Mouse (Mus musculus) central nervous system, embryonic 14 days (tissue): ENCODE results near the gene Cfi. TPM values are rescaled to one million over a fixed set of nuclear protein-coding genes. Genes with fewer than 3 reads are reported as not detected.

ENCODE experiments used
- polyA plus RNA-seq: library from polyadenylated mRNA; depleted of rRNA; stranded (reverse); fragments of >200 nt; gene quantifications from 2 replicates; pipeline ENCODE4 v1.2.3, GENCODE M21; 2012; rRNA removed

The Cfi gene
- 0.16 and 0.38 TPM in 2 replicates for polyA plus RNA-seq

GRCm38 (mm10) chr3:129835388-129835934, at the start of gene Cfi:
TSS of gene Cfi (plus strand) at chr3:129835884.

GRCm38 (mm10) chr3:129803765-129804164, 31.9 kb upstream of the Cfi start, which contains the start of gene Lrit3:
TSS of gene Lrit3 (minus strand) at chr3:129804030.

DNA sequence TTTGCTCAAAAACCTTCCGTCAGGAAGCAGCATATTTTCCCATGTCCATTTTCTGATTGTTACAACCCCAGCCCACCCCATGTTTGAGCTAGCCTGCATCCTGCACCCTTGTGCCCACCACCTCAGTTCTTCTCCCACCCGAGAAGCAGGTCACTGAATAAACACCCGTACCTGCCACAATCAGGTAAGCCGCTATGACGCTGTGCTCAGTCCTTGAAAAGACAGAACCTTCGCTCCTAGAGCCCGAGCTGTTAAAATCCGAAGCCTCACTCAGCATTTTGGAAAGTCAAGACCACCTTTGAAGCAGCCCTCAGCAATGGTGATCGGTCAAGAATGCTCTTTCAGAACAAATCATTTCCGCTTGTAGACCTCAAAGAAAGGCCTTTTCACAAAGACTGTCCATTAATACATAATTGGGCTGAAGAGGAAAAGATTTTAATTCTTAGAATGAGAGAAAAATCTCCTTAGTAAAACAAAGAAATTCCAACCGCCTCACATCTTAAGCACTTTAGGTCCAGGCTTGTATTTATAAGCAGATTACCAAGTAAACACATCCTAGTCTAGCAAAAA, 13.4 kb upstream of the Cfi start, which contains the start of gene Rrh:
Gene Rrh, minus strand, starts transcription at position 382 of the 570 bp plus-strand sequence.

DNA sequence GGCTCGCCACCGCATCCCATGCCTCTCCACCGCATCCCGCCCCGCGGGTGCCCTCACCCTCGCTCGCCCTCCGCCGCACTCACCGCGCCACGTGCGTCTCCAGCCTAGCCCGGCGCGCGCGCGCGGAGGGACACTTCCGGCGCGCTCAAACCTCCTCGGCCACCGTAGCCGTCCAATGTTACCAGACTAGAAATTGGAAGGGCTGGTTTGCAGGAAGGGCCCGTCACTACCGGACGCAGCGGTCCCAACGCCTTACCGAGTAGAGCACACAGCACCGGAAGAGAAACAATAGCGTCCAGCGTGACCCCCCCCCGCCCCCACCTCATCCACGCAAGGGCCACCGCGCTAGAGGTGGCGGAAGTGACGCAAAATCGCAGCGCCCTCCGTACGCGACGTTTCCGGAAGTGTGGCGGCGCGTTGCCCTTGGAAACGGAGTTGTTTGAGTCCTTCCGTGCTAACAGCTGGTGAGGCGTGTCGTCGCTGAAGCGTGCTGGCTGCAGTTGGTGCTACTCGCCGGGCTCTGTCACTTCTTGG, 4.6 kb upstream of the Cfi start, which contains the start of gene Gar1:
Gene Gar1, minus strand, starts transcription at position 362 of the 534 bp plus-strand sequence.

GRCm38 (mm10) chr3:129878405-129879021, 42.8 kb downstream of the Cfi start, which contains the start of gene Pla2g12a:
TSS of gene Pla2g12a (plus strand) at chr3:129878606.

GRCm38 (mm10) chr3:129901271-129901809, 65.7 kb downstream of the Cfi start, which contains the start of gene Casp6:
TSS of gene Casp6 (plus strand) at chr3:129901425.

Other genes starting within 250 kb of the Cfi start
- 4.7 and 4.9 TPM in 2 replicates for gene Egf, start 80.6 kb upstream of the Cfi start, polyA plus RNA-seq
- 0.12 and 0.14 TPM in 2 replicates for gene Lrit3, start 31.9 kb upstream of the Cfi start, polyA plus RNA-seq
- 0.64 and 1.1 TPM in 2 replicates for gene Rrh, start 13.3 kb upstream of the Cfi start, polyA plus RNA-seq
- 81.5 and 83.7 TPM in 2 replicates for gene Gar1, start 4.5 kb upstream of the Cfi start, polyA plus RNA-seq
- 25.0 and 26.4 TPM in 2 replicates for gene Pla2g12a, start 42.7 kb downstream of the Cfi start, polyA plus RNA-seq
- gene Casp6, start 65.5 kb downstream of the Cfi start, polyA plus RNA-seq, result 35.4 and 37.3 TPM in 2 replicates
- gene Mcub, start 134.3 kb downstream of the Cfi start, polyA plus RNA-seq, result 3.4 and 4.0 TPM in 2 replicates
- 75.7 and 78.4 TPM in 2 replicates for gene Sec24b, start 225.7 kb downstream of the Cfi start, polyA plus RNA-seq